22 mouse cellular contexts compared by ENCODE assay signal in the genomic region with DNA sequence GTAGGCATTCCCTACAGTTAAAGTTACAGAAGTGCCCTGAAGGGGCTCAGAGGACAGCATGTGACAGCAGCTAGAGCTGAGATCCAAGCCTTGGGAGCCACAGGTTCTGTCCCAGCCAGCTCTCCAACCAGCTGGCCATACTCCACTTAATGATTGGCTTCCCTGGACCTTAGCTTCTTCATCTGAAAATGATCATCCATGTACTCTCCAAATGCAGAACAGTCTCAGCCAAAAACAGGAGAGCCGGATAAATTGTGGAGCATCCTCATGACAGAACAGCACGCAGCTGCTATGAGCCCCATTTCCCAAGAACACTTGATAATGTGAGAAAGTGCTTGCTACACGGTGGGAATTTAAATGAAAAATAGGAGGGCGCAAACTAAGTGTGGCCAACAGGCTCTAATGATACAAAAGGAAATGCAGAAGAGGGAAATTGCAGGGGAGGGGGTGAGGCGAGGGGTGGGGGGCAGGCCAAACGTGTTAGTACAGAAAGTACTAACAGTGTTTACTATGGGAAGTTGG. TPM values are rescaled to one million over a fixed set of nuclear protein-coding genes. Genes with fewer than 3 reads are reported as not detected.
A peak's percentile ranks its signal among the peaks of the same experiment; 100 is the strongest.
DNase-seq lines count a peak whose midpoint lies in the region; ATAC-seq and TF ChIP-seq lines count a peak whose summit lies in the region.
"Had no signal": no experiment of that assay in that cellular context is flagged by ENCODE, and none has a peak within 500 bp of the region (broad histone marks: within the 10 kb centered on the region; RNA-seq: fewer than 3 reads in every experiment).

No protein-coding gene starts in this region.

- WGBS in forebrain, embryonic 14.5 days = 41% methylated on average over 6 of the region's 6 CpGs
- WGBS in forebrain, postnatal 0 days = 21% methylated on average over 6 of the region's 6 CpGs
- whole genome bisulfite sequencing in hindbrain, embryonic 12.5 days = 60% methylated on average over 6 of the region's 6 CpGs
- WGBS in hindbrain, embryonic 16.5 days = 51% methylated on average over 6 of the region's 6 CpGs
- 50% methylated on average over 6 of the region's 6 CpGs for WGBS in intestine, embryonic 15.5 days

- ATAC-seq in forebrain, embryonic 14.5 days = peak; percentile 30; the same call in 1 of the 2 replicates
- ATAC-seq in forebrain, postnatal 0 days = no peak
- ATAC-seq in hindbrain, embryonic 12.5 days (ENCODE audit: low FRiP score) = no peak
- no peak for ATAC-seq in hindbrain, embryonic 16.5 days
- no peak for ATAC-seq in intestine, embryonic 15.5 days
- no peak for ATAC-seq in megakaryocyte-erythroid progenitor cell, adult 5-6 weeks (replicated peaks; ENCODE audit: low FRiP score, low TSS enrichment, poor library complexity, severe bottlenecking)
- ATAC-seq: CD4-positive, CD25-positive, alpha-beta regulatory T cell, adult 4 months; inflammation-experienced regulatory T-cells, adult 6 months had no signal

- H3K4me2 ChIP-seq in forebrain, embryonic 14.5 days (ENCODE audit: low read length) = no peak overlapping the region
- no peak overlapping the region for H3K4me2 ChIP-seq in forebrain, postnatal 0 days (ENCODE audit: low read depth)
- H3K4me2 ChIP-seq in hindbrain, embryonic 12.5 days (replicated peaks) = no peak overlapping the region
- no peak overlapping the region for H3K4me2 ChIP-seq in hindbrain, embryonic 16.5 days (ENCODE audit: low read length)
- no peak overlapping the region for H3K4me2 ChIP-seq in intestine, embryonic 15.5 days (replicated peaks)
- H3K4me2 ChIP-seq: heart, embryonic 13.5 days; liver, embryonic 13.5 days had no signal

- H3K36me3 ChIP-seq in forebrain, embryonic 14.5 days (ENCODE audit: control insufficient read depth, insufficient read depth, low read length) = no peaks in the 10 kb centered on the region
- no peaks in the 10 kb centered on the region for H3K36me3 ChIP-seq in forebrain, postnatal 0 days (ENCODE audit: insufficient read depth)
- no peaks in the 10 kb centered on the region for H3K36me3 ChIP-seq in hindbrain, embryonic 12.5 days
- no peaks in the 10 kb centered on the region for H3K36me3 ChIP-seq in hindbrain, embryonic 16.5 days (ENCODE audit: control insufficient read depth, insufficient read depth, low read length)
- H3K36me3 ChIP-seq in intestine, embryonic 15.5 days = no peaks in the 10 kb centered on the region
- H3K36me3 ChIP-seq: heart, embryonic 13.5 days; hindbrain, embryonic 13.5 days; limb, embryonic 13.5 days; liver, embryonic 13.5 days; midbrain, embryonic 15.5 days had no signal

- H3K27me3 ChIP-seq in forebrain, embryonic 14.5 days (replicated peaks; ENCODE audit: control insufficient read depth, insufficient read depth, low read length) = no peaks in the 10 kb centered on the region
- H3K27me3 ChIP-seq in forebrain, postnatal 0 days (ENCODE audit: insufficient read depth, low read length) = no peaks in the 10 kb centered on the region
- no peaks in the 10 kb centered on the region for H3K27me3 ChIP-seq in hindbrain, embryonic 12.5 days
- no peaks in the 10 kb centered on the region for H3K27me3 ChIP-seq in hindbrain, embryonic 16.5 days (replicated peaks; ENCODE audit: control insufficient read depth, insufficient read depth, low read length)
- no peaks in the 10 kb centered on the region for H3K27me3 ChIP-seq in intestine, embryonic 15.5 days (replicated peaks)
- H3K27me3 ChIP-seq: heart, embryonic 13.5 days; hindbrain, embryonic 13.5 days; limb, embryonic 13.5 days; liver, embryonic 13.5 days; midbrain, embryonic 15.5 days had no signal

- no peak overlapping the region for H3K9ac ChIP-seq in forebrain, embryonic 14.5 days (ENCODE audit: low read length)
- no peak overlapping the region for H3K9ac ChIP-seq in forebrain, postnatal 0 days
- H3K9ac ChIP-seq in hindbrain, embryonic 12.5 days = no peak overlapping the region
- no peak overlapping the region for H3K9ac ChIP-seq in hindbrain, embryonic 16.5 days (ENCODE audit: low read depth, low read length)
- H3K9ac ChIP-seq in intestine, embryonic 15.5 days = no peak overlapping the region
- H3K9ac ChIP-seq: heart, embryonic 13.5 days; hindbrain, embryonic 13.5 days; limb, embryonic 13.5 days; liver, embryonic 13.5 days; midbrain, embryonic 15.5 days had no signal

- H3K27ac ChIP-seq in forebrain, embryonic 14.5 days (ENCODE audit: low read depth, low read length) = peak overlapping the region; percentile 45; the same call in 1 of the 2 replicates
- no peak overlapping the region for H3K27ac ChIP-seq in forebrain, postnatal 0 days (ENCODE audit: low read depth, low read length)
- H3K27ac ChIP-seq in hindbrain, embryonic 12.5 days = peak overlapping the region; percentile 55; the same call in 1 of the 2 replicates
- no peak overlapping the region for H3K27ac ChIP-seq in hindbrain, embryonic 16.5 days (ENCODE audit: low read depth, low read length)
- peak overlapping the region; percentile 70; the same call in 1 of the 2 replicates for H3K27ac ChIP-seq in intestine, embryonic 15.5 days
- H3K27ac ChIP-seq: heart, adult 2 months; limb, embryonic 13.5 days; liver, embryonic 13.5 days had no signal

- DNase-seq in forebrain, embryonic 14.5 days (ENCODE audit: low spot score) = peak; percentile 52
- DNase-seq in forebrain, postnatal 0 days = no peak
- peak; percentile 61 for DNase-seq in brain, embryonic 14.5 days (ENCODE audit: low read depth)
- no peak for DNase-seq in natural killer cell, adult 2 months (ENCODE audit: low spot score in 2 of 2)
- DNase-seq: adrenal gland, postnatal 25 days; cerebellum, adult 11 months; cerebellum, adult 9-11 months; heart, adult 2 months; kidney, postnatal 25 days; liver, embryonic 13.5 days; lung, postnatal 36 days had no signal

- H3K4me3 ChIP-seq in forebrain, embryonic 14.5 days (ENCODE audit: low read depth, low read length) = no peak overlapping the region
- no peak overlapping the region for H3K4me3 ChIP-seq in forebrain, postnatal 0 days (ENCODE audit: low read depth, low read length)
- H3K4me3 ChIP-seq in hindbrain, embryonic 12.5 days = no peak overlapping the region
- no peak overlapping the region for H3K4me3 ChIP-seq in hindbrain, embryonic 16.5 days (ENCODE audit: low read length)
- H3K4me3 ChIP-seq in intestine, embryonic 15.5 days (replicated peaks) = no peak overlapping the region
- H3K4me3 ChIP-seq: heart, adult 2 months; heart, embryonic 13.5 days; hindbrain, embryonic 13.5 days; limb, embryonic 13.5 days; liver, embryonic 13.5 days; megakaryocyte, embryonic 14.5 days; midbrain, embryonic 15.5 days had no signal

- H3K9me3 ChIP-seq in forebrain, embryonic 14.5 days (replicated peaks; ENCODE audit: control insufficient read depth, low read length) = no peaks in the 10 kb centered on the region
- H3K9me3 ChIP-seq in forebrain, postnatal 0 days (ENCODE audit: low read length) = no peaks in the 10 kb centered on the region
- no peaks in the 10 kb centered on the region for H3K9me3 ChIP-seq in hindbrain, embryonic 12.5 days (replicated peaks)
- no peaks in the 10 kb centered on the region for H3K9me3 ChIP-seq in hindbrain, embryonic 16.5 days (ENCODE audit: control insufficient read depth, low read length)
- H3K9me3 ChIP-seq in intestine, embryonic 15.5 days = no peaks in the 10 kb centered on the region
- H3K9me3 ChIP-seq: hindbrain, embryonic 13.5 days; limb, embryonic 13.5 days; liver, embryonic 13.5 days; midbrain, embryonic 15.5 days had no signal

- no peak for TF ChIP-seq CTCF in forebrain, postnatal 0 days (IDR thresholded peaks at IDR 0.05; ENCODE audit: low read depth)
- TF ChIP-seq CTCF in brain, embryonic 14.5 days (IDR thresholded peaks at IDR 0.05; ENCODE audit: borderline replicate concordance, extremely low read depth, insufficient read depth, insufficient read length) = no peak

- peaks cover 23% of the 10 kb centered on the region for H3K4me1 ChIP-seq in forebrain, embryonic 14.5 days (ENCODE audit: control insufficient read depth, insufficient read depth, low read length)
- H3K4me1 ChIP-seq in forebrain, postnatal 0 days (ENCODE audit: insufficient read depth) = peaks cover 13% of the 10 kb centered on the region; the same call in 1 of the 2 replicates
- peaks cover 34% of the 10 kb centered on the region for H3K4me1 ChIP-seq in hindbrain, embryonic 12.5 days
- peaks cover 16% of the 10 kb centered on the region for H3K4me1 ChIP-seq in hindbrain, embryonic 16.5 days (ENCODE audit: control insufficient read depth, insufficient read depth, low read depth, low read length)
- peaks cover 21% of the 10 kb centered on the region for H3K4me1 ChIP-seq in intestine, embryonic 15.5 days (replicated peaks)
- H3K4me1 ChIP-seq: liver, embryonic 13.5 days had no signal

- no peak for TF ChIP-seq POLR2A in brain, embryonic 14.5 days (IDR thresholded peaks at IDR 0.05; ENCODE audit: borderline replicate concordance, extremely low read depth, insufficient read depth, insufficient read length, poor library complexity, severe bottlenecking)

RNA-seq across cellular contexts. Expression of a gene that starts 24.9 kb away (rescaled TPM):
- polyA plus RNA-seq in forebrain, embryonic 14.5 days (2014; fragmentation: Nextera tagmentation; extraction: Ambion mirVana) = 37.8 and 41.8 TPM in 2 replicates
- 17.5 and 19.5 TPM in 2 replicates for total RNA-seq in forebrain, postnatal 0 days (2014; rRNA removed)
- polyA plus RNA-seq in forebrain, postnatal 0 days (2015; fragmentation: Nextera tagmentation; extraction: Ambion mirVana) = 35.9 and 39.3 TPM in 2 replicates
- polyA plus RNA-seq in hindbrain, embryonic 12.5 days (2016; fragmentation: Nextera tagmentation; extraction: Ambion mirVana) = 53.3 and 56.9 TPM in 2 replicates
- 33.2 and 34.4 TPM in 2 replicates for polyA plus RNA-seq in hindbrain, embryonic 16.5 days (2015; fragmentation: Nextera tagmentation; extraction: Ambion mirVana)
- polyA plus RNA-seq in brain, embryonic 14.5 days (2012; rRNA removed) = 21.4 and 23.8 TPM in 2 replicates
- polyA plus RNA-seq in intestine, embryonic 15.5 days (2015; fragmentation: Nextera tagmentation; extraction: Ambion mirVana) = 42.0 and 47.7 TPM in 2 replicates
- total RNA-seq in megakaryocyte-erythroid progenitor cell, adult 5-6 weeks (2014; fragmentation: Nextera tagmentation) = 38.6 and 40.1 TPM in 2 replicates
- total RNA-seq in megakaryocyte-erythroid progenitor cell, adult 5-6 weeks (2017) = 52.7 and 63.8 TPM in 2 replicates

RNA-seq across cellular contexts. Expression of a gene that starts 25.2 kb away (rescaled TPM):
- polyA plus RNA-seq in forebrain, embryonic 14.5 days (2014; fragmentation: Nextera tagmentation; extraction: Ambion mirVana) = 156 and 194 TPM in 2 replicates
- total RNA-seq in forebrain, postnatal 0 days (2014; rRNA removed) = 22.5 and 26.8 TPM in 2 replicates
- polyA plus RNA-seq in forebrain, postnatal 0 days (2015; fragmentation: Nextera tagmentation; extraction: Ambion mirVana) = 124 and 139 TPM in 2 replicates
- polyA plus RNA-seq in hindbrain, embryonic 12.5 days (2016; fragmentation: Nextera tagmentation; extraction: Ambion mirVana) = 171 and 172 TPM in 2 replicates
- 133 and 146 TPM in 2 replicates for polyA plus RNA-seq in hindbrain, embryonic 16.5 days (2015; fragmentation: Nextera tagmentation; extraction: Ambion mirVana)
- 125 and 129 TPM in 2 replicates for polyA plus RNA-seq in brain, embryonic 14.5 days (2012; rRNA removed)
- 194 and 206 TPM in 2 replicates for polyA plus RNA-seq in intestine, embryonic 15.5 days (2015; fragmentation: Nextera tagmentation; extraction: Ambion mirVana)
- 132 and 143 TPM in 2 replicates for total RNA-seq in megakaryocyte-erythroid progenitor cell, adult 5-6 weeks (2014; fragmentation: Nextera tagmentation)
- total RNA-seq in megakaryocyte-erythroid progenitor cell, adult 5-6 weeks (2017) = 106 and 202 TPM in 2 replicates

Comparison
In these comparisons a context has a peak if more than half of its experiments do, and no peak if none do; other contexts are left out.
1. DNase-seq: peak in forebrain, embryonic 14.5 days (single experiment) and brain, embryonic 14.5 days (single experiment); none in forebrain, postnatal 0 days (single experiment) and natural killer cell, adult 2 months (0 of 2).
2. H3K27ac ChIP-seq: peak in forebrain, embryonic 14.5 days (single experiment), hindbrain, embryonic 12.5 days (single experiment) and intestine, embryonic 15.5 days (single experiment); none in forebrain, postnatal 0 days (single experiment) and hindbrain, embryonic 16.5 days (single experiment).